Mouse (Mus musculus): Measurements from ENCODE around the gene Ralgapa2.

DNA sequence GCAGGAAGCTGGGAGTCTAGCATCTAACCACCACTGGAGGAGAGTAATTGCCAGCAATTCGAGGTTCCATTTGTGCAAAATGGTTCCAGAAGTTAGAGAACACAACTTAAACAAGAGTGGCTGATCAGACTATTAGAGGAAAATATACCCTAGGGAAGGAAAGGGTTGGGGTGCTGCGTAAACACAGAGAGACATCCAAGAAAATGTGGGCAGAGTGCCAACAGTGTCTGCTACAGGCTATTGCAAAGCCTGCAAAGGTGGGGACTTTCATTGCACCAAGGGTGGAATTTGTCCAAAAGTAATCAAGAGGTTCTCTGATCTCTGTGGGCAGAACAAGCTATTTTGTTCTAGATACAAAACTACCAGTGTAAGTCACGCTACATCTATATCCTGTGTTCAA, 49.4 kb upstream of the Ralgapa2 start:
- TF ChIP-seq MYC (IDR thresholded peaks at IDR 0.05; ENCODE audit: low read depth, low read length) (no peak), USF2 (IDR thresholded peaks at IDR 0.05; ENCODE audit: borderline replicate concordance in 1 of 2, insufficient read depth in 1 of 2, low read depth in 1 of 2, low read length in 2 of 2) (no peak), CTCF (IDR thresholded peaks at IDR 0.05 in 2 of 3, conservative IDR thresholded peaks at IDR 0.05 in 1 of 3; ENCODE audit: control insufficient read depth in 1 of 3, insufficient read depth in 1 of 3, low read depth in 2 of 3, low read length in 3 of 3, poor library complexity in 1 of 3, severe bottlenecking in 1 of 3) (no peak), JUND (IDR thresholded peaks at IDR 0.05; ENCODE audit: low read depth, low read length) (no peak), TCF12 (IDR thresholded peaks at IDR 0.05; ENCODE audit: low read depth, low read length) (no peak), POLR2A (IDR thresholded peaks at IDR 0.05; ENCODE audit: control insufficient read depth in 1 of 2, insufficient read depth in 1 of 2, low read depth in 1 of 2, low read length in 2 of 2, poor library complexity in 1 of 2) (no peak), MAFK (IDR thresholded peaks at IDR 0.05; ENCODE audit: borderline replicate concordance, low read depth, low read length) (no peak)
